Mouse (Mus musculus) CH12.LX (cell line): ENCODE results near the gene Spred2.

Experiments used
- CTCF ChIP-seq, 2 experiments: IDR thresholded peaks in 1 of 2; conservative IDR thresholded peaks in 1 of 2; 2 replicates each; pipeline ENCODE4 v1.5.1; 2011 to 2012; ENCODE audit warnings: low read depth in 2 of 2, low read length in 2 of 2, improper control_type of control experiment in 1 of 2, inconsistent platforms in 1 of 2, mild to moderate bottlenecking in 1 of 2, moderate library complexity in 1 of 2
- JUN ChIP-seq: IDR thresholded peaks from 2 replicates; pipeline ENCODE4 v1.6.1; 2011; ENCODE audit warnings: low read depth, mild to moderate bottlenecking, low read length, improper control_type of control experiment, moderate library complexity; ENCODE audit not compliant: insufficient read depth
- MAX ChIP-seq: IDR thresholded peaks from 2 replicates; pipeline ENCODE4 v1.6.1; 2011; ENCODE audit warnings: low read length, improper control_type of control experiment
- POLR2A ChIP-seq: IDR thresholded peaks from 2 replicates; pipeline ENCODE4 v1.6.1; 2011; ENCODE audit warnings: low read depth, mild to moderate bottlenecking, improper control_type of control experiment, low read length
- RCOR1 ChIP-seq: conservative IDR thresholded peaks from 2 replicates; pipeline ENCODE4 v1.6.1; 2012; ENCODE audit warnings: low read depth, mild to moderate bottlenecking, inconsistent platforms, low read length, improper control_type of control experiment
- ZMIZ1 ChIP-seq: IDR thresholded peaks from 2 replicates; pipeline ENCODE4 v1.6.1; 2012; ENCODE audit warnings: low read depth, mild to moderate bottlenecking, inconsistent platforms, low read length, improper control_type of control experiment

DNA sequence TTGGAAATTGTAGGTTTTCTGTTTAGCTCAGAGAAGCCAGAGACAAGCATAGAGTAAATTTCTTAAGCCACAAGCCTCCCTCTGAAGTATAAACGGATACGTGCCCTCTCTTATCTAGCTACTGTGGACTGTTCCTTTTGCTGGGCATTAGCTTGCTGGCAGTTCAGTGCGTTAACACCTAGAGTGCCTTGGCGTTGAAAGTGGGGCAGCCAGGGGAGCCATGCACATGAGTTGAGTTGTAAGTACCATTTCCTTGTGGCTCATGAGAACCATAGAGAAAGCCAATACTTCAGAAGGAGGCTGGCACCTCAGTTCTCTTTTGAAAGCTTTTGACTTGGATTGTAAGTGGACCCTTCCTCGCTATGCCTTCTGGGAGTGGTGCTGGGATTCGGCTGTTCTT, 58.6 kb downstream of the Spred2 start:
- no peak for TF ChIP-seq RCOR1
- TF ChIP-seq CTCF (conservative IDR thresholded peaks at IDR 0.05 in 1 of 2, IDR thresholded peaks at IDR 0.05 in 1 of 2; ENCODE audit: low read depth in 2 of 2, low read length in 2 of 2), result no peak
- no peak for TF ChIP-seq MAX
- no peak for TF ChIP-seq ZMIZ1
- TF ChIP-seq POLR2A, result no peak
- TF ChIP-seq JUN, result no peak
